Mouse (Mus musculus) thymus, adult 2 months (tissue): ENCODE measurements around the gene Dut.

Source experiments
- CTCF ChIP-seq: fragments of 200-500 bp; IDR thresholded peaks from 2 replicates; pipeline ENCODE4 v1.5.1; 2012; ENCODE audit warnings: mild to moderate bottlenecking, control low read depth, low read length, moderate library complexity, borderline replicate concordance; ENCODE audit not compliant: control insufficient read depth, poor library complexity, insufficient read depth; ENCODE audit errors: extremely low read depth
- POLR2A ChIP-seq: fragments of 200-500 bp; IDR thresholded peaks from 2 replicates; pipeline ENCODE4 v1.6.1; 2012; ENCODE audit warnings: mild to moderate bottlenecking, low read length, control low read depth, moderate library complexity; ENCODE audit not compliant: control insufficient read depth, poor library complexity, insufficient read depth; ENCODE audit errors: extremely low read depth

- TF ChIP-seq CTCF (no peak), POLR2A (no peak)
These were observed 2.3 kb downstream of the Dut start for GRCm38 (mm10) chr2:125249339-125249738.
